Mouse (Mus musculus) hindbrain, embryonic 10.5 days (tissue): ENCODE measurements around the gene Mtss1l. TPM values are rescaled to one million over a fixed set of nuclear protein-coding genes. Genes with fewer than 3 reads are reported as not detected.
A peak's percentile ranks its signal among the peaks of the same experiment; 100 is the strongest.

Experiments
- DNase-seq: peaks from one replicate; pipeline ENCODE4 v3.0.0-alpha.2; 2017; ENCODE audit warnings: low spot score
- H3K27ac ChIP-seq: fragments of 300-500 bp; sonication (generic); 2 replicates; pipeline ENCODE4 v1.5.1; 2016; ENCODE audit warnings: mild to moderate bottlenecking, moderate library complexity
- H3K27me3 ChIP-seq: fragments of 300-500 bp; sonication (generic); 2 replicates; pipeline ENCODE4 v1.6.1; 2016; ENCODE audit warnings: mild to moderate bottlenecking; ENCODE audit not compliant: poor library complexity, insufficient read depth, severe bottlenecking
- H3K36me3 ChIP-seq: fragments of 300-500 bp; sonication (generic); 2 replicates; pipeline ENCODE4 v1.6.1; 2016; ENCODE audit warnings: mild to moderate bottlenecking, moderate library complexity
- H3K4me1 ChIP-seq: fragments of 300-500 bp; sonication (generic); replicated peaks from 2 replicates; pipeline ENCODE4 v1.6.1; 2016; ENCODE audit warnings: mild to moderate bottlenecking
- H3K4me3 ChIP-seq: fragments of 300-500 bp; sonication (generic); 2 replicates; pipeline ENCODE4 v1.5.1; 2016; ENCODE audit warnings: mild to moderate bottlenecking, moderate library complexity
- H3K9me3 ChIP-seq: fragments of 300-500 bp; sonication (generic); 2 replicates; pipeline ENCODE4 v1.6.1; 2016; ENCODE audit warnings: mild to moderate bottlenecking, moderate library complexity
- WGBS: fragments of 180-500 bp; shearing (Covaris S2); methylation state at CpG from one replicate; pipeline ENCODE4 v1.1.7; 2016; 5-methylcytosine and 5-hydroxymethylcytosine counted together
- polyA plus RNA-seq: library from polyadenylated mRNA; unstranded; fragments of >200 nt; fragmentation: Nextera tagmentation; extraction: Ambion mirVana; gene quantifications from 2 replicates; pipeline ENCODE4 v1.2.1, GENCODE M21; 2016

Gene Mtss1l
- polyA plus RNA-seq, 1 experiment from 2014 or later: 6.4 TPM

GRCm38 (mm10) chr8:110713073-110713472 is 8.2 kb upstream of the Mtss1l start:
- H3K27me3 ChIP-seq: no peaks in the 10 kb centered on the region
- peaks cover 81% of the 10 kb centered on the region for H3K36me3 ChIP-seq
- no peak overlapping the region for H3K27ac ChIP-seq
- no peak for DNase-seq
- peaks cover 55% of the 10 kb centered on the region for H3K4me1 ChIP-seq
- H3K4me3 ChIP-seq: no peak overlapping the region
- H3K9me3 ChIP-seq: no peaks in the 10 kb centered on the region
- WGBS: 93% methylated on average over 7 of the region's 7 CpGs

DNA sequence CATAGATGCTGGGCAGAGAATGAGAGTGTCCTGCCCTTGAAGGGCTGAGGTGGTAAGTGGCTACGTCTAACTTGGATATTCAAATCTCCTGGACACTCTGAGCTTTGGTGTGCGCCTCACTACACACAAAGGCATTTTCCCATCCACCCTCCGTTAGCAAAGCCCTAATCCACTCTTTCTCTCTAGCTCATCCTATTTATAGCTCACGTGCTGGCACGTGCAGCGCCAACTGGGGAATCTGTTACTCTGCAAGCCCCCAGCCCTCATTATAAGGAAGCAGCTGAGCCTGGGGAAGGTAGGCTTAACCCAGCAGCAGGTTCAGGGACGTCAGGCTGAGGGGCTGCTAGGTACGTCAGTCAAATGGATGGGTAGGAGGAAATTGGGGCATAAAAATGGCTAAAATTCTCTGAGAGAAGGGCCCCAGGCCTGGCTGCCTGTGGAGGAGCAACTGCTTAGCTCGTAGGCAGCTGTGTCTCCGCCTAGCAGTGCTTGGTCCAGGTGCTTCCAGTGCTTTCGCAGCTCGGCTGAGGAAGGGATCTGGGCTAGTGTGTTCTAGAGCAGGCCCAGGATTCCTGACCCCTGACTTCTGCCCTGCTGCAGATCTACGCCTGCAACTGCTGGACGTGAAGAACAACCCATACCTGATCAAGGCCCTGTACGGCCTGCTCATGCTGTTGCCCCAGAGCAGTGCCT is 6.3 kb upstream of the Mtss1l start:
- no peak for DNase-seq
- Histone ChIP-seq H3K4me3 (no peak overlapping the region), H3K27me3 (peaks cover 8% of the 10 kb centered on the region; the same call in 1 of the 2 replicates), H3K36me3 (peaks cover 63% of the 10 kb centered on the region), H3K4me1 (peaks cover 65% of the 10 kb centered on the region), H3K27ac (peak overlapping the region; percentile 62; the same call in 1 of the 2 replicates), H3K9me3 (no peaks in the 10 kb centered on the region)
- 87% methylated on average over 15 of the region's 15 CpGs for WGBS

DNA sequence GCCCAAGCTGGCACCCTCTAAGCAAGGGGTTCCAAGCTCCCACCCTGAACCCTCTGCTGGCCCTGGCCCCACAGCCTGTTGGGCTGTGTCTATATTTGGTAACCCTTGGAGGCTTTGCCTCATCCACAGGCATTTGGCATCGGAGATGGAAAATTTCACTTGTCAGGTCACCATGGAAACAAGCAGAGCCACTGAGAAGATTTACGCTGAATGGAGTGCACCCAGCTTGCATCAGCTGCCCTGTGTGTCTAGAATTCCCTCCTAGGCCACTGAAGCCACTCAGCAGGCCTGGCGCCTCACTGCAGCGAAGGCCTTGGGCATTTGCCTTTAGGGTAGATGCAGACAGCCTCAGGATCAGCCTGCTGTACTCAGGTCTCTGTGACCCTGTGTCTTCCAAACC is 5.2 kb upstream of the Mtss1l start:
- H3K27me3 ChIP-seq: peaks cover 12% of the 10 kb centered on the region; the same call in 1 of the 2 replicates
- peaks cover 52% of the 10 kb centered on the region for H3K36me3 ChIP-seq
- H3K9me3 ChIP-seq: no peaks in the 10 kb centered on the region
- no peak for DNase-seq
- 80% methylated on average over 4 of the region's 4 CpGs for WGBS
- peaks cover 65% of the 10 kb centered on the region for H3K4me1 ChIP-seq
- no peak overlapping the region for H3K4me3 ChIP-seq
- H3K27ac ChIP-seq: peak overlapping the region; percentile 16; the same call in 1 of the 2 replicates

DNA sequence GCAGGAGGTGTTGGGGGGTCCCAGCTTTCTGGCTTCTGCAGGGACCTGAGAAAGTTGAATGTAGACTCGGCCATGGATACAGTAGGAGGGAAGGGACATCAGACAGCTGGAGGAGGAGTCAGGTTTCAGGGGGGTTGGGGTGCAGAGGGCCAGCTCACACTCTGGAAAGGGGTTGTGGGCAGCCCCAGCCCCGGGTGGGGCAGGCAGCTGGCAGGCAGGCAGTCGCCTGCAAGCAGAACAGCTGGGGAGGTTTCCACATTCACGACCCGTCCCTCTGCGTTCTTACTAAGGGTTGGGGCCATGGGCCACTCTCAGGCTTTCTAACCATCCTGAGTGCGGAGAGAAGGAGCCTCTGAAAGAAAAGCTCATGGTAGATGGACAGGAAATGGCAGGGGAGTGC is 4.1 kb upstream of the Mtss1l start:
- Histone ChIP-seq H3K36me3 (peaks cover 41% of the 10 kb centered on the region), H3K9me3 (no peaks in the 10 kb centered on the region), H3K4me1 (peaks cover 63% of the 10 kb centered on the region), H3K27me3 (peaks cover 12% of the 10 kb centered on the region; the same call in 1 of the 2 replicates), H3K4me3 (no peak overlapping the region), H3K27ac (no peak overlapping the region)
- no peak for DNase-seq
- 72% methylated on average over 7 of the region's 7 CpGs for WGBS

GRCm38 (mm10) chr8:110718209-110718968 is 2.9 kb upstream of the Mtss1l start:
- Histone ChIP-seq H3K27ac (peak overlapping the region; percentile 66), H3K27me3 (peaks cover 12% of the 10 kb centered on the region; the same call in 1 of the 2 replicates), H3K4me3 (no peak overlapping the region), H3K4me1 (peaks cover 74% of the 10 kb centered on the region), H3K36me3 (peaks cover 34% of the 10 kb centered on the region), H3K9me3 (no peaks in the 10 kb centered on the region)
- WGBS: 86% methylated on average over 8 of the region's 8 CpGs
- DNase-seq: no peak

- Histone ChIP-seq H3K4me1 (peaks cover 81% of the 10 kb centered on the region), H3K9me3 (no peaks in the 10 kb centered on the region), H3K27me3 (peaks cover 12% of the 10 kb centered on the region; the same call in 1 of the 2 replicates), H3K36me3 (peaks cover 34% of the 10 kb centered on the region), H3K27ac (peak overlapping the region; percentile 95), H3K4me3 (no peak overlapping the region)
- 43% methylated on average over 12 of the region's 12 CpGs for WGBS
- no peak for DNase-seq
These were observed 2.2 kb upstream of the Mtss1l start for GRCm38 (mm10) chr8:110718969-110719670.

DNA sequence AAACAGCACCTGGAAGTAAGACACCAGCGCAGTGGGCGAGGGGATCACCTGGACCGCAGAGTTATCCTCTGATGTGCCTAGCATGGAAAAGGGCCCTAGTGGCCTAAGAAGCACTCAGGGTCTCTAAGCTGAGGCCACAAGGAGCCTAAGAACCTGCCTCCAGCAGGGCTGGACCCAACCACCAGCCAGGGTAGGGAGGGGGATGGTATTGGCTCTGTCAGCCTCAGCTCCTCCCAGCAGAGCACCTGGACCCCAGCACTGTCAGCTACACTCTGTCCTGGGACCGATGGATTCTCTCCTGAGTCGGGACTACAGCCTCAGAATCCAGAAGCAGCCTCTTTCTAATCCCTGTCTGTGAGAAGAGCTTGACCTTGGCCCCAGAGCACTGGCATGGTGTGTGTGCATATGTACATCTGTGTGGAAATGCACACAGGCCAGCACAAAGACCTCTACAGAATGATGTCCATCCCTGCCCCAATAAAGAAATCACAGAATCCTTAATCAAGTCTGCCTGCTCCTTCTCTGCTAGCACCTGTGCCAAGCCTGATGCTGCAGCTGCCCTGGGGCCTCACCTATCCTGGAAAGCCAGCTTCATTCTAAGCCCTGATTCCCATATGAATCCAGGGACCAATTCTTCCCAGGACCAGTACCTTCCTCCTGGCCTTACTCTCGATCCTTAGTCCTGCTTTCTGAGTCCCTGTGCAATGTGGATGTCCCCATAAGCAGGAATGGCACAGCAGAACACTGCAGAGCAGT is 1.2 kb upstream of the Mtss1l start:
- peaks cover 12% of the 10 kb centered on the region; the same call in 1 of the 2 replicates for H3K27me3 ChIP-seq
- H3K27ac ChIP-seq: peak overlapping the region; percentile 95
- 55% methylated on average over 6 of the region's 6 CpGs for WGBS
- H3K36me3 ChIP-seq: peaks cover 32% of the 10 kb centered on the region
- H3K4me1 ChIP-seq: peaks cover 91% of the 10 kb centered on the region
- H3K4me3 ChIP-seq: peak overlapping the region; percentile 78
- no peaks in the 10 kb centered on the region for H3K9me3 ChIP-seq
- no peak for DNase-seq

DNA sequence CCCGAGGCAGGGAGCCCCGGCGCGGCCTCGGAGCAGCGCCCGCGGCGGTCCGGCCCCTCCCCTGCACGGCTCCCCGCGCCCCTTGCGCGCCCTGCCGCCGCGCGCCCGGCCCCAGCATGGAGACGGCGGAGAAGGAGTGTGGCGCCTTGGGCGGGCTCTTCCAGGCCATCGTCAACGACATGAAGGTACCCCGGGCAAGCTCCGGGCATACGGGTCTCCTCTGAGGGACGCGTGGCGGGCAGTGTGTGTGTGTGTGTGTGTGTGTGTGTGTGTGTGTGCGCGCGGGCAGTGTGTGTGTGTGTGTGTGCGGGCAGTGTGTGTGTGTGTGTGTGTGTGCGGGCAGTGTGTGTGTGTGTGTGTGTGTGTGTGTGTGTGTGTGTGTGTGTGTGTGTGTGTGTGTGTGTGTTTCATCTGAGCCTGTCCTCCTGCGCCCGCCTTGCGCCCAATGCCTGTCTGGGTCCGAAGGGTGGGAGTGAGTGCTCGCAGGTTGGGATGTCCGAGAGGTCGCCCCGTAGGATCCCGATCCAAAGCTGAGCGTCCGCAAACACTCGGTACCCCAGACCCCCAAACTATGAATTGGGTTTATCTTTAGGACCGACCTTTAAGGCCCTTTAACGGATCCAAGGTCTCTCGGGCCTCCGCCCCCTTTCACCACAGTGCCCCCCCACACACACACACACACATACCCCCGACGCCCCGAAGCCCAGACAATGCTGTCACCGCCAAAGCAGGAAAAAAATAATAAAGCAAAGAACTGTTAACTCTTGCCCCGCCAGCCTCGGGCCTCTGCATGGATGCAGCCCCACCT is 534 bp downstream of the Mtss1l start:
- peaks cover 12% of the 10 kb centered on the region; the same call in 1 of the 2 replicates for H3K27me3 ChIP-seq
- H3K36me3 ChIP-seq: peaks cover 31% of the 10 kb centered on the region
- peak; percentile 58 for DNase-seq
- H3K9me3 ChIP-seq: no peaks in the 10 kb centered on the region
- H3K27ac ChIP-seq: peak overlapping the region; percentile 95
- peaks cover 92% of the 10 kb centered on the region for H3K4me1 ChIP-seq
- whole genome bisulfite sequencing: under 1% methylated on average over 57 of the region's 59 CpGs
- H3K4me3 ChIP-seq: peak overlapping the region; percentile 78

- WGBS: 64% methylated on average over 11 of the region's 11 CpGs
- Histone ChIP-seq H3K9me3 (no peaks in the 10 kb centered on the region), H3K4me1 (peaks cover 89% of the 10 kb centered on the region), H3K27me3 (peaks cover 12% of the 10 kb centered on the region; the same call in 1 of the 2 replicates), H3K4me3 (peak overlapping the region; percentile 78), H3K36me3 (peaks cover 38% of the 10 kb centered on the region), H3K27ac (peak overlapping the region; percentile 95)
- DNase-seq: no peak
These were observed 1.2 kb downstream of the Mtss1l start for GRCm38 (mm10) chr8:110722414-110723011.

- peaks cover 9% of the 10 kb centered on the region; the same call in 1 of the 2 replicates for H3K27me3 ChIP-seq
- 75% methylated on average over 3 of the region's 3 CpGs for WGBS
- H3K4me3 ChIP-seq: peak overlapping the region; percentile 21; the same call in 1 of the 2 replicates
- H3K9me3 ChIP-seq: no peaks in the 10 kb centered on the region
- peak overlapping the region; percentile 72 for H3K27ac ChIP-seq
- peaks cover 71% of the 10 kb centered on the region for H3K4me1 ChIP-seq
- H3K36me3 ChIP-seq: peaks cover 58% of the 10 kb centered on the region
- DNase-seq: no peak
These were observed 3.2 kb downstream of the Mtss1l start for GRCm38 (mm10) chr8:110724493-110724892.
